Comparison of ENCODE assay signal across 26 mouse cellular contexts in genomic region chr1:40352904-40353286, GRCm38 (mm10). TPM values are rescaled to one million over a fixed set of nuclear protein-coding genes. Genes with fewer than 3 reads are reported as not detected.
A peak's percentile ranks its signal among the peaks of the same experiment; 100 is the strongest.
DNase-seq lines count a peak whose midpoint lies in the region; ATAC-seq and TF ChIP-seq lines count a peak whose summit lies in the region.
"Had no signal": no experiment of that assay in that cellular context is flagged by ENCODE, and none has a peak within 500 bp of the region (broad histone marks: within the 10 kb centered on the region; RNA-seq: fewer than 3 reads in every experiment).

No protein-coding gene starts in this region.

- H3K4me3 ChIP-seq in MEL (ENCODE audit: control insufficient read depth in 1 of 2, insufficient read depth in 1 of 2, low read depth in 2 of 2, low read length in 2 of 2): no peak overlapping the region
- H3K4me3 ChIP-seq in limb, embryonic 14.5 days (replicated peaks; ENCODE audit: low read length): no peak overlapping the region
- H3K4me3 ChIP-seq: embryonic facial prominence, embryonic 15.5 days; forebrain, embryonic 12.5 days; heart, embryonic 10.5 days; heart, embryonic 15.5 days; hindbrain, embryonic 13.5 days; midbrain, embryonic 13.5 days had no signal

- WGBS in limb, embryonic 14.5 days: 21% methylated on average over 2 of the region's 2 CpGs

- TF ChIP-seq POLR2A in MEL (IDR thresholded peaks at IDR 0.05; ENCODE audit: control insufficient read depth in 1 of 2, insufficient read depth in 1 of 2, low read depth in 1 of 2, low read length in 2 of 2, poor library complexity in 1 of 2): no peak
- TF ChIP-seq POLR2A in limb, embryonic 14.5 days (IDR thresholded peaks at IDR 0.05; ENCODE audit: borderline replicate concordance, extremely low read depth, insufficient read depth, insufficient read length): no peak

- peak; percentile 47 for ATAC-seq in limb, embryonic 14.5 days (ENCODE audit: low FRiP score, low read depth)
- ATAC-seq: intestine, postnatal 0 days; midbrain, embryonic 13.5 days; Patski had no signal

- no peak overlapping the region for H3K4me2 ChIP-seq in limb, embryonic 14.5 days (replicated peaks; ENCODE audit: low read depth, low read length, severe bottlenecking)
- H3K4me2 ChIP-seq: embryonic facial prominence, embryonic 15.5 days; forebrain, embryonic 12.5 days; heart, embryonic 15.5 days; hindbrain, embryonic 13.5 days; midbrain, embryonic 13.5 days had no signal

- H3K4me1 ChIP-seq in MEL (ENCODE audit: control insufficient read depth in 1 of 2, insufficient read depth in 2 of 2, low read length in 2 of 2): peaks cover 11 to 53% of the 10 kb centered on the region in 2 experiments
- H3K4me1 ChIP-seq in limb, embryonic 14.5 days (ENCODE audit: control insufficient read depth, insufficient read depth, low read length): no peaks in the 10 kb centered on the region; the same call in 1 of the 2 replicates
- H3K4me1 ChIP-seq: forebrain, embryonic 12.5 days; hindbrain, embryonic 13.5 days; midbrain, embryonic 13.5 days had no signal

- H3K27ac ChIP-seq in MEL (ENCODE audit: control insufficient read depth, low read depth, low read length): peak overlapping the region; percentile 36
- H3K27ac ChIP-seq in limb, embryonic 14.5 days (replicated peaks; ENCODE audit: low read depth, low read length): no peak overlapping the region
- H3K27ac ChIP-seq: forebrain, embryonic 12.5 days; heart, embryonic 10.5 days; heart, embryonic 15.5 days; hindbrain, embryonic 13.5 days; macrophage; midbrain, embryonic 13.5 days had no signal

- no peak overlapping the region for H3K9ac ChIP-seq in MEL (ENCODE audit: control insufficient read depth, low read depth, low read length, poor library complexity, severe bottlenecking)
- no peak overlapping the region for H3K9ac ChIP-seq in limb, embryonic 14.5 days (ENCODE audit: low read depth, low read length, severe bottlenecking)
- H3K9ac ChIP-seq: embryonic facial prominence, embryonic 15.5 days; forebrain, embryonic 12.5 days; heart, embryonic 15.5 days; hindbrain, embryonic 13.5 days; midbrain, embryonic 13.5 days had no signal

- no peak for TF ChIP-seq CTCF in MEL (IDR thresholded peaks at IDR 0.05 in 2 of 3, conservative IDR thresholded peaks at IDR 0.05 in 1 of 3; ENCODE audit: control insufficient read depth in 1 of 3, insufficient read depth in 1 of 3, low read depth in 2 of 3, low read length in 3 of 3, poor library complexity in 1 of 3, severe bottlenecking in 1 of 3)

- H3K9me3 ChIP-seq in MEL (replicated peaks; ENCODE audit: insufficient read depth, low read length): no peaks in the 10 kb centered on the region
- no peaks in the 10 kb centered on the region for H3K9me3 ChIP-seq in limb, embryonic 14.5 days (ENCODE audit: control insufficient read depth, low read length)
- H3K9me3 ChIP-seq: embryonic facial prominence, embryonic 15.5 days; forebrain, embryonic 12.5 days; heart, embryonic 10.5 days; heart, embryonic 15.5 days; hindbrain, embryonic 13.5 days; midbrain, embryonic 13.5 days had no signal

- H3K36me3 ChIP-seq in MEL (ENCODE audit: control insufficient read depth in 1 of 2, insufficient read depth in 2 of 2, low read length in 2 of 2): peaks cover 0 to 42% of the 10 kb centered on the region in 2 experiments; a peak in 2 of 4 replicates
- no peaks in the 10 kb centered on the region for H3K36me3 ChIP-seq in limb, embryonic 14.5 days (ENCODE audit: control insufficient read depth, insufficient read depth, low read length)
- H3K36me3 ChIP-seq: forebrain, embryonic 12.5 days; heart, embryonic 10.5 days; heart, embryonic 15.5 days; hindbrain, embryonic 13.5 days; midbrain, embryonic 13.5 days had no signal

- no peaks in the 10 kb centered on the region for H3K27me3 ChIP-seq in MEL (ENCODE audit: control insufficient read depth in 1 of 2, insufficient read depth in 2 of 2, low read length in 2 of 2)
- H3K27me3 ChIP-seq in limb, embryonic 14.5 days (ENCODE audit: control insufficient read depth, insufficient read depth, low read length): no peaks in the 10 kb centered on the region
- H3K27me3 ChIP-seq: CH12.LX; embryonic facial prominence, embryonic 15.5 days; forebrain, embryonic 12.5 days; heart, embryonic 15.5 days; hindbrain, embryonic 13.5 days; midbrain, embryonic 13.5 days; Patski had no signal

- intact Hi-C loops in heart, postnatal 25 days (cut with DNase I): no loop called here

- H3K79me2 ChIP-seq in MEL (ENCODE audit: control insufficient read depth, insufficient read depth, low read length, poor library complexity): no peaks in the 10 kb centered on the region

- DNase-seq in embryo, embryonic 10.5 days (ENCODE audit: low spot score): peak; percentile 10
- no peak for DNase-seq in embryo, embryonic 10 days (ENCODE audit: low spot score)
- DNase-seq in MEL (ENCODE audit: low read depth, low spot score): no peak
- DNase-seq in hindlimb bud, embryonic 11.5 days (ENCODE audit: extremely low spot score, low read depth, low spot score): peak; percentile 49
- DNase-seq in limb, embryonic 14.5 days (ENCODE audit: low spot score): peak; percentile 46
- DNase-seq in cerebellum, postnatal 36 days: no peak
- no peak for DNase-seq in heart, postnatal 25 days (ENCODE audit: low spot score)
- DNase-seq: adrenal gland, postnatal 10 days; cerebellum, adult 9-10 months; gastrocnemius, postnatal 14 days; heart, postnatal 4 days; kidney, postnatal 10 days; lung, adult 2 months; lung, postnatal 10 days; thymus, postnatal 14 days had no signal

- no peak for TF ChIP-seq RAD21 in MEL (IDR thresholded peaks at IDR 0.05; ENCODE audit: low read depth, low read length)

- no peak for TF ChIP-seq EP300 in MEL (IDR thresholded peaks at IDR 0.05; ENCODE audit: low read depth in 1 of 2, low read length in 2 of 2)

TF ChIP-seq in MEL, 35 proteins besides CTCF, POLR2A, EP300 and RAD21:
- no peak for TF ChIP-seq MYB (IDR thresholded peaks at IDR 0.05; ENCODE audit: low read depth, low read length)
- no peak for TF ChIP-seq JUND (IDR thresholded peaks at IDR 0.05; ENCODE audit: low read depth, low read length)
- no peak for TF ChIP-seq CHD1 (IDR thresholded peaks at IDR 0.05; ENCODE audit: low read depth, low read length)
- TF ChIP-seq KAT2A (conservative IDR thresholded peaks at IDR 0.05; ENCODE audit: low read depth, low read length): no peak
- TF ChIP-seq TAL1 (IDR thresholded peaks at IDR 0.05; ENCODE audit: low read length): no peak
- TF ChIP-seq MEF2A (IDR thresholded peaks at IDR 0.05; ENCODE audit: extremely low read depth, insufficient replicate concordance, low read depth, low read length, poor library complexity, severe bottlenecking): no peak
- no peak for TF ChIP-seq MAX (IDR thresholded peaks at IDR 0.05; ENCODE audit: low read length)
- TF ChIP-seq TCF12 (IDR thresholded peaks at IDR 0.05; ENCODE audit: low read depth, low read length): no peak
- TF ChIP-seq GATA1 (IDR thresholded peaks at IDR 0.05; ENCODE audit: low read depth, low read length): no peak
- no peak for TF ChIP-seq MAFK (IDR thresholded peaks at IDR 0.05; ENCODE audit: borderline replicate concordance, low read depth, low read length)
- no peak for TF ChIP-seq SMC3 (IDR thresholded peaks at IDR 0.05; ENCODE audit: low read depth, low read length)
- TF ChIP-seq MAZ (IDR thresholded peaks at IDR 0.05; ENCODE audit: low read depth, low read length): no peak
- no peak for TF ChIP-seq NELFE (IDR thresholded peaks at IDR 0.05; ENCODE audit: low read depth, low read length)
- TF ChIP-seq GABPA (IDR thresholded peaks at IDR 0.05; ENCODE audit: low read depth, low read length): no peak
- TF ChIP-seq USF2 (IDR thresholded peaks at IDR 0.05; ENCODE audit: borderline replicate concordance in 1 of 2, insufficient read depth in 1 of 2, low read depth in 1 of 2, low read length in 2 of 2): no peak
- TF ChIP-seq MXI1 (IDR thresholded peaks at IDR 0.05; ENCODE audit: low read depth, low read length): no peak
- TF ChIP-seq E2F4 (IDR thresholded peaks at IDR 0.05; ENCODE audit: borderline replicate concordance, low read depth, low read length): no peak
- TF ChIP-seq CHD2 (IDR thresholded peaks at IDR 0.05; ENCODE audit: low read length): no peak
- TF ChIP-seq POLR2AphosphoS5 (IDR thresholded peaks at IDR 0.05; ENCODE audit: borderline replicate concordance, low read depth, low read length): no peak
- no peak for TF ChIP-seq ZMIZ1 (IDR thresholded peaks at IDR 0.05; ENCODE audit: low read depth, low read length)

RNA-seq across cellular contexts. Expression of gene Il1rl2, which starts 28.5 kb away (rescaled TPM):
- 0.07 and 0.08 TPM in 2 replicates for total RNA-seq in MEL (2012; rRNA removed)
- under 1 TPM in 1 of 2 experiments, not detected in 1; 0.04 TPM for polyA plus RNA-seq in MEL (2012; ENCODE audit: insufficient read depth in 1 of 2, insufficient read length in 2 of 2, low read depth in 1 of 2, low replicate concordance in 2 of 2, missing spikeins in 1 of 2)
- 7.6 and 7.8 TPM in 2 replicates for polyA plus RNA-seq in limb, embryonic 14.5 days (2012; rRNA removed)
- polyA plus RNA-seq in limb, embryonic 14.5 days (2014; fragmentation: Nextera tagmentation; extraction: Ambion mirVana): 4.5 and 5.9 TPM in 2 replicates
- total RNA-seq in heart, postnatal 25 days (2021): 1 to 10 TPM; 1.4 to 2.2 TPM
- total RNA-seq: CH12.LX had no signal
- polyA plus RNA-seq: C2C12, Patski had no signal

Comparison
In these comparisons a context has a peak if more than half of its experiments do, and no peak if none do; other contexts are left out.
1. DNase-seq: peak in embryo, embryonic 10.5 days (single experiment), hindlimb bud, embryonic 11.5 days (single experiment) and limb, embryonic 14.5 days (single experiment); none in embryo, embryonic 10 days (single experiment), MEL (single experiment), cerebellum, postnatal 36 days (0 of 2) and heart, postnatal 25 days (single experiment).